Mouse (Mus musculus) spleen, adult 10 weeks (tissue): ENCODE measurements around the gene Med7. TPM values are rescaled to one million over a fixed set of nuclear protein-coding genes. Genes with fewer than 3 reads are reported as not detected.

ENCODE experiments used
- polyA plus RNA-seq: library from polyadenylated mRNA; stranded (reverse); fragments of 350-450 nt; fragmentation: Illumina TruSeq; extraction: RNeasy Lipid Tissue Mini Kit (QIAGEN cat#74804); gene quantifications from one replicate; pipeline ENCODE4 v1.2.3, GENCODE M21; 2015; ENCODE audit warnings: low replicate concordance; ENCODE audit not compliant: insufficient read depth

Gene Med7
- 72.8 TPM for polyA plus RNA-seq

GRCm38 (mm10) chr11:46436760-46437458 lies at the start of gene Med7:
Gene Med7 (plus strand): TSS chr11:46436925.

GRCm38 (mm10) chr11:46389336-46390117 lies 47.2 kb upstream of the Med7 start, which contains the start of gene Itk:
Gene Itk (minus strand): TSS chr11:46389515.

GRCm38 (mm10) chr11:46396167-46396859 lies 40.4 kb upstream of the Med7 start, which contains the start of gene Fam71b:
Gene Fam71b (plus strand): TSS chr11:46396559.

GRCm38 (mm10) chr11:46454453-46455045 lies 17.8 kb downstream of the Med7 start, which contains the start of gene Havcr2:
Gene Havcr2 (plus strand): TSS chr11:46454935.

Other genes with a start within 250 kb of the Med7 start
- not detected for gene Fndc9, start 201.4 kb upstream of the Med7 start, polyA plus RNA-seq
- 104 TPM for gene Cyfip2, start 124.1 kb upstream of the Med7 start, polyA plus RNA-seq
- gene Itk, start 47.4 kb upstream of the Med7 start, polyA plus RNA-seq: 53.5 TPM
- gene Fam71b, start 40.4 kb upstream of the Med7 start, polyA plus RNA-seq: 2.8 TPM
- 37.9 TPM for gene Havcr2, start 18.0 kb downstream of the Med7 start, polyA plus RNA-seq
- not detected for gene Gm12169, start 87.3 kb downstream of the Med7 start, polyA plus RNA-seq
- not detected for gene BC053393, start 134.6 kb downstream of the Med7 start, polyA plus RNA-seq
- not detected for gene Dppa1, start 192.3 kb downstream of the Med7 start, polyA plus RNA-seq